Mouse (Mus musculus): ENCODE results near the gene Fermt2. TPM values are rescaled to one million over a fixed set of nuclear protein-coding genes. Genes with fewer than 3 reads are reported as not detected.
A peak's percentile ranks its signal among the peaks of the same experiment; 100 is the strongest.

Gene Fermt2
- total RNA-seq, 4 experiments from 2014 or later, result 229 to 294 (median 246) TPM

- no peak for DNase-seq (ENCODE audit: low spot score in 2 of 2)
Measured at GRCm38 (mm10) chr14:45464036-45465035, 65.6 kb downstream of the Fermt2 start.

- no peak for DNase-seq (ENCODE audit: low spot score in 2 of 2)
Measured at GRCm38 (mm10) chr14:45463599-45463998, 66.3 kb downstream of the Fermt2 start.

GRCm38 (mm10) chr14:45462875-45463475 lies 66.9 kb downstream of the Fermt2 start:
- DNase-seq (ENCODE audit: low spot score in 2 of 2), result no peak

- DNase-seq (ENCODE audit: low spot score in 2 of 2), result no peak
Measured at GRCm38 (mm10) chr14:45462374-45462773, 67.5 kb downstream of the Fermt2 start.

GRCm38 (mm10) chr14:45461945-45462344 lies 68.0 kb downstream of the Fermt2 start:
- DNase-seq (ENCODE audit: low spot score in 2 of 2), result no peak

GRCm38 (mm10) chr14:45460491-45460890 lies 69.4 kb downstream of the Fermt2 start:
- DNase-seq (ENCODE audit: low spot score in 2 of 2), result no peak

GRCm38 (mm10) chr14:45459877-45460276 lies 70.0 kb downstream of the Fermt2 start:
- no peak for DNase-seq (ENCODE audit: low spot score in 2 of 2)

GRCm38 (mm10) chr14:45457003-45457402 lies 72.9 kb downstream of the Fermt2 start:
- no peak for DNase-seq (ENCODE audit: low spot score in 2 of 2)

- DNase-seq (ENCODE audit: low spot score in 2 of 2), result no peak
Measured at GRCm38 (mm10) chr14:45456502-45456846, 73.4 kb downstream of the Fermt2 start.

GRCm38 (mm10) chr14:45455651-45456501 lies 74.0 kb downstream of the Fermt2 start:
- DNase-seq (ENCODE audit: low spot score in 2 of 2), result no peak

- DNase-seq (ENCODE audit: low spot score in 2 of 2), result no peak
Measured at GRCm38 (mm10) chr14:45453538-45454233, 76.2 kb downstream of the Fermt2 start.

- no peak for DNase-seq (ENCODE audit: low spot score in 2 of 2)
Measured at GRCm38 (mm10) chr14:45452861-45453512, 76.9 kb downstream of the Fermt2 start.

GRCm38 (mm10) chr14:45452148-45452547 lies 77.8 kb downstream of the Fermt2 start:
- DNase-seq (ENCODE audit: low spot score in 2 of 2), result no peak

GRCm38 (mm10) chr14:45451090-45451489 lies 78.8 kb downstream of the Fermt2 start:
- no peak for DNase-seq (ENCODE audit: low spot score in 2 of 2)

GRCm38 (mm10) chr14:45446777-45447176 lies 83.1 kb downstream of the Fermt2 start:
- DNase-seq (ENCODE audit: low spot score in 2 of 2), result no peak

GRCm38 (mm10) chr14:45445445-45445844 lies 84.5 kb downstream of the Fermt2 start:
- DNase-seq (ENCODE audit: low spot score in 2 of 2), result peak in 1 of 2 experiments; percentile 18

- DNase-seq (ENCODE audit: low spot score in 2 of 2), result no peak
Measured at GRCm38 (mm10) chr14:45444870-45445269, 85.0 kb downstream of the Fermt2 start.

- no peak for DNase-seq (ENCODE audit: low spot score in 2 of 2)
Measured at GRCm38 (mm10) chr14:45442781-45443560, 86.9 kb downstream of the Fermt2 start.

- no peak for DNase-seq (ENCODE audit: low spot score in 2 of 2)
Measured at GRCm38 (mm10) chr14:45441291-45441690, 88.6 kb downstream of the Fermt2 start.

GRCm38 (mm10) chr14:45439387-45439786 lies 90.5 kb downstream of the Fermt2 start:
- no peak for DNase-seq (ENCODE audit: low spot score in 2 of 2)
